Mouse (Mus musculus) heart, embryonic 11.5 days (tissue): ENCODE measurements around the gene Hspb7. TPM values are rescaled to one million over a fixed set of nuclear protein-coding genes. Genes with fewer than 3 reads are reported as not detected.

Experiments
- ATAC-seq: fragments of 200-750 bp; cut with Nextera tagmentation; replicated peaks from 2 replicates; pipeline ENCODE4 v1.8.0; 2017; ENCODE audit warnings: moderate library complexity; ENCODE audit not compliant: insufficient number of reproducible peaks, low FRiP score, low TSS enrichment
- H3K27ac ChIP-seq: fragments of 300-500 bp; sonication (generic); 2 replicates; pipeline ENCODE4 v1.5.1; 2014; ENCODE audit warnings: mild to moderate bottlenecking, low read depth, low read length
- H3K27me3 ChIP-seq: fragments of 300-500 bp; sonication (generic); 2 replicates; pipeline ENCODE4 v1.6.1; 2014; ENCODE audit warnings: mild to moderate bottlenecking, low read length, mixed read lengths; ENCODE audit not compliant: control insufficient read depth, insufficient read depth
- H3K36me3 ChIP-seq: fragments of 300-500 bp; sonication (generic); 2 replicates; pipeline ENCODE4 v1.6.1; 2014; ENCODE audit warnings: mild to moderate bottlenecking, low read length, moderate library complexity, mixed read lengths; ENCODE audit not compliant: control insufficient read depth, insufficient read depth
- H3K4me1 ChIP-seq: fragments of 300-500 bp; sonication (generic); 2 replicates; pipeline ENCODE4 v1.6.1; 2014; ENCODE audit warnings: low read length; ENCODE audit not compliant: control insufficient read depth, insufficient read depth
- H3K4me2 ChIP-seq: fragments of 300-500 bp; sonication (generic); 2 replicates; pipeline ENCODE4 v1.6.1; 2014; ENCODE audit warnings: mild to moderate bottlenecking, moderate library complexity
- H3K4me3 ChIP-seq: fragments of 300-500 bp; sonication (generic); 2 replicates; pipeline ENCODE4 v1.5.1; 2014; ENCODE audit warnings: low read depth, low read length
- H3K9ac ChIP-seq: fragments of 300-500 bp; sonication (generic); 2 replicates; pipeline ENCODE4 v1.6.1; 2014; ENCODE audit warnings: mild to moderate bottlenecking, low read depth, low read length, moderate library complexity
- H3K9me3 ChIP-seq: fragments of 300-500 bp; sonication (generic); replicated peaks from 2 replicates; pipeline ENCODE4 v1.6.1; 2016; ENCODE audit warnings: low read length; ENCODE audit not compliant: control insufficient read depth
- WGBS: fragments of 180-500 bp; shearing (Covaris S2); extraction: QIAGEN DNeasy Blood & Tissue Kit; methylation state at CpG from one replicate; pipeline ENCODE4 v1.1.7; 2014; ENCODE audit not compliant: insufficient replicate concordance; 5-methylcytosine and 5-hydroxymethylcytosine counted together
- polyA plus RNA-seq: library from polyadenylated mRNA; unstranded; fragments of >200 nt; fragmentation: Nextera tagmentation; extraction: Ambion mirVana; gene quantifications from 2 replicates; pipeline ENCODE4 v1.2.1, GENCODE M21; 2014

The Hspb7 gene
- polyA plus RNA-seq, 1 experiment from 2014 or later, result 275 TPM

GRCm38 (mm10) chr4:141406516-141407299 is 13.9 kb upstream of the Hspb7 start:
- Histone ChIP-seq H3K27me3 (0 out of 2 replicates have a peak, but pooled peaks cover 3% of the 10 kb centered on the region), H3K4me3 (no peak overlapping the region), H3K9me3 (no peaks in the 10 kb centered on the region), H3K4me1 (peaks cover 12% of the 10 kb centered on the region), H3K9ac (0 out of 2 replicates have a peak overlapping the region, but pooled peaks have one; percentile 24), H3K4me2 (0 out of 2 replicates have a peak overlapping the region, but pooled peaks have one; percentile 22), H3K27ac (no peak overlapping the region), H3K36me3 (no peaks in the 10 kb centered on the region)
- ATAC-seq, result peak; percentile 62; the same call in 1 of the 2 replicates
- 26% methylated on average over 13 of the region's 14 CpGs for WGBS

- H3K27me3 ChIP-seq, result 0 out of 2 replicates have a peak, but pooled peaks cover 3% of the 10 kb centered on the region
- WGBS, result 71% methylated on average over 3 of the region's 3 CpGs
Measured at GRCm38 (mm10) chr4:141408577-141408976, 12.0 kb upstream of the Hspb7 start.

DNA sequence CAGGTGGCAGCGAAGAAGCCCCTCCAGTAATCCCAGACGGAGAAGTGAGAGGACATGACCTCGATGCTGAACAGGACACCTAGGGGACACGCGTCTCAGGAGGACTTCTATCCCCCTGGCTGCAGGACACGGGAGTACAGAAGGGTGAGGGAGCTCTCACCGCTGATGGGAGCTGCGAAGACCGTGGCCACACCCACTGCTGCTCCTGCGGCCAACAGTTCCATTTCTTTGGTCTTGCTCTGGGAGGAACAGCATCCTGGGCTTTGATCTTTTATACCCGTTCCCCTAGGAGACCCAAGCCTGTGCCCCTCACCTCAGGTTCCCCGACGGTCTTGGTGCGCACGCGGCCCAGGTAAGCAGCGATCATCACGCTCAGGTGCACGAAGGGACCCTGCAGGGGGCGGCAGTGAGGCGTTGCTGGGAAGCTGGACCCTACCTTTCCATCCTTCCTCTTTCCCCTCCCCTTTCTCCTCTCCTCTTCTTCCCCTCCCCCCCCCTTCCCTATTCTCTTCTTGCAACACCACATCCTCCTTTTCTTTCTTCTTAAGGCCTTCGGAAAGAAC is 9.1 kb upstream of the Hspb7 start:
- H3K36me3 ChIP-seq, result no peaks in the 10 kb centered on the region
- no peak overlapping the region for H3K4me2 ChIP-seq
- H3K27ac ChIP-seq, result no peak overlapping the region
- no peak overlapping the region for H3K4me3 ChIP-seq
- ATAC-seq, result no peak
- 0 out of 2 replicates have a peak, but pooled peaks cover 3% of the 10 kb centered on the region for H3K27me3 ChIP-seq
- H3K9me3 ChIP-seq, result no peaks in the 10 kb centered on the region
- WGBS, result 19% methylated on average over 22 of the region's 22 CpGs
- peaks cover 7% of the 10 kb centered on the region for H3K4me1 ChIP-seq
- H3K9ac ChIP-seq, result no peak overlapping the region

More at GRCm38 (mm10) chr4:141408577-141408976, 12.0 kb upstream of the Hspb7 start:
- no peaks in the 10 kb centered on the region for H3K36me3 ChIP-seq
- H3K4me1 ChIP-seq, result peaks cover 12% of the 10 kb centered on the region
- no peak overlapping the region for H3K9ac ChIP-seq
- no peak overlapping the region for H3K4me2 ChIP-seq
- no peak overlapping the region for H3K4me3 ChIP-seq
- no peak overlapping the region for H3K27ac ChIP-seq
- ATAC-seq, result no peak
- no peaks in the 10 kb centered on the region for H3K9me3 ChIP-seq

DNA sequence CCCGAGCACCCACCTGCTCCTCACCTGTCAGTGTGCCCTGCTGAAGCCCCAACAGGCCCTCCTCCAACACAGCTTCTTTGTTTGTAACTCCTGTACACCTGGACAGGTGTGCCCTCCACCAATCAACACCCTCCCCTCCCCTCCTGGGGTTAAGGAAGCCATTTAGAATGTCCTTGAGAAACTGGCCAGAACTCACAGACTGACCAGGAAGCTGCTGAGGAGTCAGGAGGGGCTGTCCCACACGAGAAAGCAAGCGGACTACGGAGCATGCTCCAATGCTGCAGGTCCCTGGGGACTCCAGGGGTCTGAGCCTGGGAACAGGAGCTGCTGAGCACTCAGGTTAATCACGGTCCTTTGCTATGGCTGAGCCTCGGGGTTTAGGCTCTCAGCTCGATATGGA is 4.7 kb upstream of the Hspb7 start, which contains the start of gene Clcnkb:
Clcnkb (minus strand) TSS at position 91 of the 400 bp plus-strand sequence.
- H3K27ac ChIP-seq, result no peak within 1 kb of the TSS
- H3K4me3 ChIP-seq, result no peak within 1 kb of the TSS
- peaks cover 17% of the 10 kb centered on the region for H3K4me1 ChIP-seq
- no peak for ATAC-seq
- no peaks in the 10 kb centered on the region for H3K27me3 ChIP-seq
- H3K4me2 ChIP-seq, result no peak within 1 kb of the TSS
- H3K36me3 ChIP-seq, result no peaks in the 10 kb centered on the region
- WGBS, result 57% methylated on average over 7 of the region's 7 CpGs
- H3K9ac ChIP-seq, result no peak within 1 kb of the TSS
- no peaks in the 10 kb centered on the region for H3K9me3 ChIP-seq

GRCm38 (mm10) chr4:141419398-141420191 is 984 bp upstream of the Hspb7 start:
- no peak overlapping the region; the same call in 1 of the 2 replicates for H3K4me3 ChIP-seq

DNA sequence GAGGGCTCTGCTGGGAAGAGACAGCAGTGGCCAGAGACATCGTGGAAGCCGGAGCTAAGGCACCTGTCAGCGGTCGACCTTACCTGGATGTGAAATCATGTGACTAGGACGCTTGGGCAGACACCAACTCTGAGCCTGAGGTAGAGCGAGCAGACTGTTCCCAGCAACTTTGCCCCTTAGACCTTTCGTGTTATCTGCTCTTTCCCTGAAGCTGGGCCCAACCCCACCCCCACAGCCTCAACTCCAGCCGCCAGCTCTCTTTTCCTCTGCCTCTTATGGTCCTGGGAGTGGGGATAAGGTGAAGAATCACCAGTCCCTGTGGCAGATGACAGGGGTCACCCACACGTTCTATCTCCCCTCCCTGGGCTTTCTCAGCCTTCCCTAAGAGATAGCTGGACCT is 307 bp downstream of the Hspb7 start:
- peak overlapping the region; percentile 70; the same call in 1 of the 2 replicates for H3K9ac ChIP-seq
- ATAC-seq, result no peak
- H3K4me3 ChIP-seq, result peak overlapping the region; percentile 76
- no peaks in the 10 kb centered on the region for H3K9me3 ChIP-seq
- peak overlapping the region; percentile 97 for H3K27ac ChIP-seq
- 22% methylated on average over 9 of the region's 9 CpGs for WGBS
- H3K4me1 ChIP-seq, result peaks cover 31% of the 10 kb centered on the region
- H3K36me3 ChIP-seq, result 0 out of 2 replicates have a peak, but pooled peaks cover 6% of the 10 kb centered on the region
- no peaks in the 10 kb centered on the region for H3K27me3 ChIP-seq
- H3K4me2 ChIP-seq, result peak overlapping the region; percentile 60

More at GRCm38 (mm10) chr4:141419398-141420191, 984 bp upstream of the Hspb7 start:
- Histone ChIP-seq H3K9ac (peak overlapping the region; percentile 70), H3K4me2 (peak overlapping the region; percentile 60), H3K27me3 (no peaks in the 10 kb centered on the region), H3K36me3 (0 out of 2 replicates have a peak, but pooled peaks cover 6% of the 10 kb centered on the region), H3K9me3 (no peaks in the 10 kb centered on the region), H3K27ac (peak overlapping the region; percentile 97), H3K4me1 (peaks cover 27% of the 10 kb centered on the region)
- 51% methylated on average over 27 of the region's 27 CpGs for WGBS
- ATAC-seq, result no peak

DNA sequence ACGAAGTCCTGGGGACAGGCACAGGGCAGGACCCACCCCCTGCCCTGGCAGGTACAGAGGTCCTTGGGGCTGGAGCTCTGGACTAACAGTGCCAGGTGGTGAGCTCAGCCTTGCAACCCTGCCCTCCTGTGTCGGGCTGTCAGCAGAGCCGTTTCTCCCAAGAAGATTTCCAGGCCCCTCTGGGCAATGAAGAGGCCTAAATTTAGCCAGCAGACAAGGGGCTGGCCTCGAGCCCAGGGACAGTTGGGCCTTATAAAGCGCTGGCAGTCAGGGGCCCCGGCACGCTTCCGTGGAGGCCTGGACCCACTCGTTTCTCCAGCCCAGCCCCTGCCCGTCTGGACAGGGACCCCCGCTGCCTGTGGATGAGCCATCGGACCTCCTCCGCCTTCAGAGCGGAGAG is 844 bp downstream of the Hspb7 start:
- peak; percentile 46 for ATAC-seq
- Histone ChIP-seq H3K4me2 (peak overlapping the region; percentile 71), H3K4me3 (peak overlapping the region; percentile 76), H3K36me3 (0 out of 2 replicates have a peak, but pooled peaks cover 6% of the 10 kb centered on the region), H3K9me3 (no peaks in the 10 kb centered on the region), H3K27me3 (no peaks in the 10 kb centered on the region), H3K27ac (peak overlapping the region; percentile 97), H3K9ac (peak overlapping the region; percentile 94), H3K4me1 (peaks cover 31% of the 10 kb centered on the region)
- 29% methylated on average over 14 of the region's 14 CpGs for WGBS

- H3K9me3 ChIP-seq, result no peaks in the 10 kb centered on the region
- ATAC-seq, result no peak
- H3K27me3 ChIP-seq, result no peaks in the 10 kb centered on the region
- 0 out of 2 replicates have a peak, but pooled peaks cover 6% of the 10 kb centered on the region for H3K36me3 ChIP-seq
- H3K4me1 ChIP-seq, result peaks cover 37% of the 10 kb centered on the region
- H3K9ac ChIP-seq, result peak overlapping the region; percentile 94
- H3K4me3 ChIP-seq, result peak overlapping the region; percentile 76
- WGBS, result 42% methylated on average over 5 of the region's 5 CpGs
- peak overlapping the region; percentile 71 for H3K4me2 ChIP-seq
- peak overlapping the region; percentile 97 for H3K27ac ChIP-seq
Measured at GRCm38 (mm10) chr4:141422841-141423240, 2.3 kb downstream of the Hspb7 start.
